ENCODE assay signal across 8 mouse cellular contexts in the genomic region with DNA sequence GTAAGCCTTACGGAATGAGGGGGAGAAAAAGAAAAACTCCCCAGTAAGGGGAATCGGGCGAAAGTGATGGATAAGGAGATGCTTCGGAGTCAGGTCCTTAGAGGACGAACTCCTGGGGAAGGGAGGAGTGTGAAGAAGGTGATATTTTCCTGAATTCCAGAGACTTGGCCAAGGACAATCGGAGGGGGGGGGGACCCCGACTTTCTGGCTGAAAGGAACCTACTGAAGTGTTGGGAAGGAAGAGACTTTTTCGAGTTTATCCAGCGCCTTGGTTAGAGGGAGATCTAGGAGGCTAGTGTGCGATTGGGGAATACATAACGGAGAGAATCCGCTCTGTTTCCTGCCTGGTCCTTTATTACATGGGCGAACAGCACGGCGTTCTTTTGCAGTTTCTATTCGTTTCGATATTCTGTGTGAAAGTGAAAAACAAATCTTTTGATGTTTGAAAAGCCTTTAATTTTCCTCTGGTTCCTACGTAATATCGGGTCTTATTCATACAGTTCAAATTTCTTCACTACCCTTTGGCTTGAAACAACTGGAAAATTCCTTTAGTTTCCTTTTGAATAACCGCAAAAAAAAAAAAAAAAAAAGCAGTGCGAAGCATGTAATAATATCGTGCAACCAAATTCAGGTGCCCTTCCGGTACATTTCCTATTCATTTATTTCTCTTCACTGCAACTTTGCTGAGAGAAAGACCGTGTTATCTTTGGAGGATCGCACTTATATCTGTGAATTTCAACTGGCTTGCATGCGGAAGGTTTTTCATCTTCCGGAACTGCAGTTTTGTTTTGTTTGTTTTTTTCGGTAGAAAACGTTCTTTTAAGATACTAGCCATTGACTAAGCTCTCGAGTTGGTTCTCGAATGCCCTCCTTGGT. TPM values are rescaled to one million over a fixed set of nuclear protein-coding genes. Genes with fewer than 3 reads are reported as not detected.
DNase-seq lines count a peak whose midpoint lies in the region; ATAC-seq lines count a peak whose summit lies in the region.

No protein-coding gene starts in this region.

- H3K27me3 ChIP-seq in forebrain, embryonic 11.5 days (ENCODE audit: control insufficient read depth, insufficient read depth, low read length) = no peaks in the 10 kb centered on the region
- H3K27me3 ChIP-seq in neural tube, embryonic 13.5 days = no peaks in the 10 kb centered on the region

- peak overlapping the region; percentile 47 for H3K4me2 ChIP-seq in forebrain, embryonic 11.5 days (ENCODE audit: low read depth, low read length, severe bottlenecking)
- H3K4me2 ChIP-seq in neural tube, embryonic 13.5 days = peak overlapping the region; percentile 56

- peak; percentile 2 for DNase-seq in left cerebral cortex, postnatal 4 days
- no peak for DNase-seq in left cerebral cortex, postnatal 10 days (ENCODE audit: extremely low spot score in 1 of 2, low spot score in 2 of 2)
- peak; percentile 5 for DNase-seq in R1 (ENCODE audit: low read depth, low spot score)
- DNase-seq in forebrain, embryonic 11.5 days (ENCODE audit: low spot score) = peak; percentile 51
- peak; percentile 12 for DNase-seq in kidney, postnatal 10 days
- DNase-seq in gastrocnemius, postnatal 4 days (ENCODE audit: low spot score in 2 of 2) = no peak
- no peak for DNase-seq in urinary bladder, postnatal 10 days (ENCODE audit: low spot score)

- peak overlapping the region; percentile 56 for H3K4me3 ChIP-seq in forebrain, embryonic 11.5 days (ENCODE audit: low read depth, low read length)
- peak overlapping the region; percentile 62 for H3K4me3 ChIP-seq in neural tube, embryonic 13.5 days

- H3K9me3 ChIP-seq in forebrain, embryonic 11.5 days (ENCODE audit: control insufficient read depth, low read length) = no peaks in the 10 kb centered on the region
- H3K9me3 ChIP-seq in neural tube, embryonic 13.5 days = no peaks in the 10 kb centered on the region

- peak overlapping the region; percentile 79 for H3K9ac ChIP-seq in forebrain, embryonic 11.5 days (ENCODE audit: low read length)
- peak overlapping the region; percentile 88 for H3K9ac ChIP-seq in neural tube, embryonic 13.5 days

- H3K36me3 ChIP-seq in forebrain, embryonic 11.5 days (ENCODE audit: control insufficient read depth, insufficient read depth, low read length) = no peaks in the 10 kb centered on the region
- H3K36me3 ChIP-seq in neural tube, embryonic 13.5 days = no peaks in the 10 kb centered on the region

- H3K27ac ChIP-seq in forebrain, embryonic 11.5 days (ENCODE audit: low read depth, low read length) = peak overlapping the region; percentile 91
- H3K27ac ChIP-seq in neural tube, embryonic 13.5 days (replicated peaks) = peak overlapping the region; percentile 97

- intact Hi-C loops in left cerebral cortex, postnatal 4 days (cut with DNase I) = no loop called here
- intact Hi-C loops in left cerebral cortex, postnatal 10 days (cut with DNase I) = no loop called here

- WGBS in forebrain, embryonic 11.5 days = 23% methylated on average over 31 of the region's 31 CpGs
- WGBS in neural tube, embryonic 13.5 days = 22% methylated on average over 31 of the region's 31 CpGs

- H3K4me1 ChIP-seq in forebrain, embryonic 11.5 days (replicated peaks; ENCODE audit: control insufficient read depth, insufficient read depth, low read length) = no peaks in the 10 kb centered on the region
- peaks cover 11% of the 10 kb centered on the region for H3K4me1 ChIP-seq in neural tube, embryonic 13.5 days (replicated peaks)

- ATAC-seq in forebrain, embryonic 11.5 days (replicated peaks; ENCODE audit: low FRiP score) = no peak
- ATAC-seq in neural tube, embryonic 13.5 days (ENCODE audit: low read depth) = peak; percentile 1; the same call in 1 of the 2 replicates

RNA-seq across cellular contexts. Expression of a gene that starts 1.0 kb away (rescaled TPM):
- 10 to 100 TPM; 36.1 to 42.4 TPM for total RNA-seq in left cerebral cortex, postnatal 4 days (2021)
- 10 to 100 TPM; 21.0 to 21.5 TPM for total RNA-seq in left cerebral cortex, postnatal 10 days (2021)
- 114 and 127 TPM in 2 replicates for polyA plus RNA-seq in forebrain, embryonic 11.5 days (2014; fragmentation: Nextera tagmentation; extraction: Ambion mirVana)
- polyA plus RNA-seq in neural tube, embryonic 13.5 days (2015; fragmentation: Nextera tagmentation; extraction: Ambion mirVana) = 69.7 and 79.2 TPM in 2 replicates
- total RNA-seq in gastrocnemius, postnatal 4 days (2021) = 10 to 100 TPM in 1 of 2 experiments, 1 to 10 TPM in 1; 8.9 to 12.7 TPM

Comparison
In these comparisons a context has a peak if more than half of its experiments do, and no peak if none do; other contexts are left out.
1. DNase-seq: peak in left cerebral cortex, postnatal 4 days (single experiment), R1 (single experiment), forebrain, embryonic 11.5 days (single experiment) and kidney, postnatal 10 days (single experiment); none in left cerebral cortex, postnatal 10 days (0 of 2), gastrocnemius, postnatal 4 days (0 of 2) and urinary bladder, postnatal 10 days (single experiment).